Mouse (Mus musculus): ENCODE measurements around the gene Vmn2r106.

Vmn2r106 gene

DNA sequence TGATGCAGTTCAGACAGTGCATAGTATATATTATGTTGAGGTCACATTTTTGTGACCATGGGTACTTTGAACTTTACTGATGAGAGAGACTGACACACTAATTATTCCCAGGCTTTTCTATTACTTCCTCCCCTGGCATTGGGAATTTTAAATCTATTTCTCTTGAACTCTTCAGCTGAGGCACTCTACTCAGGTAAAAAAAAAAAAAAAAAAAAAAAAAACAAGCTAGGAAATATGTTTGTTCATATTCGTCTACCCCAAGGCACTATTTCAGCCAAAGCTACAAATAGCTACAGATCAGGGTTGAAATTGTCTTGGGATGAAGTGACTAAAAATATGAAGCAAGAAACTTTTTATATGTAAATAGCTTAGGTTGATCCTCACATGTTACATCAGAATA lies at the start of gene Vmn2r106:
Gene Vmn2r106, minus strand, starts transcription at position 101 of the 400 bp plus-strand sequence.
- no peak for DNase-seq (ENCODE audit: low read depth)

DNA sequence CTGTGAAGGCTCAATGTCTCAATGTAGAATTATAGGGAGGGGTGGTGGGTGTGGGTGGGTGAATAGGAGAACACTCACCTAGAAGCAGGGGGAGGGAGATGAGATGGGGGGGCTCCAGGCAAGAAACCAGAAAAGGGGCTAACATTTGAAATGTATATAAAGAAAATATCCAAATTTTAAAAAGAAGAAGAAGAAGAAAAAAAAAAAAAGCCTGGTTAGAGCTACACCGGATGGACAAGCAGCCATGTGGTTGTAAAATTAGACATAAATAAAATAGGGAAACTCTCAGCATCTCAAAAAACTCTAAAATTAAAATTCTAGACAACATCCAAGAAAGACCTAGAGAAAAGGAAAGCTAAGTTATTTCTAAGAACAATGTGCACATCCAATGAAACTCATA lies 20.4 kb upstream of the Vmn2r106 start:
- DNase-seq (ENCODE audit: low read depth), result no peak

DNA sequence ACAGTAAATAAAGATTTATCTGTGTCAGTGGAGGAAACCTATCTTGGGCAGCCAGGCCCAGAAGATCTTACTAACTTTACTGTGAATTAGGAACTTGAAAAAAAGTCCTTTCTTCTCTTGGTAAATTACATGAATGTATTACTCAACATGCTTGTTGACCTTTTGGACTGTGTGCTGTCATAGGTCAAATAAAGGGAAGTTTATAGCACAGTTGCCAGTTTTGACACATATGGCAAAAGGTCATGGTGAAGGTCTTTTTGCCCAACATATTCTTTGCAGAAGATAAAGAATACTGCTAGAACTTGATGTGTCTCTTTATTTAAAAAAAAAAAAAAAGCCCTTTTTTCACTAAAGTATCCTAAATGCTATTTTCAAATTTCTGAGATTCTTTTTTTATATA lies 1.6 kb upstream of the Vmn2r106 start:
- peak; percentile 1 for DNase-seq (ENCODE audit: low read depth)

DNA sequence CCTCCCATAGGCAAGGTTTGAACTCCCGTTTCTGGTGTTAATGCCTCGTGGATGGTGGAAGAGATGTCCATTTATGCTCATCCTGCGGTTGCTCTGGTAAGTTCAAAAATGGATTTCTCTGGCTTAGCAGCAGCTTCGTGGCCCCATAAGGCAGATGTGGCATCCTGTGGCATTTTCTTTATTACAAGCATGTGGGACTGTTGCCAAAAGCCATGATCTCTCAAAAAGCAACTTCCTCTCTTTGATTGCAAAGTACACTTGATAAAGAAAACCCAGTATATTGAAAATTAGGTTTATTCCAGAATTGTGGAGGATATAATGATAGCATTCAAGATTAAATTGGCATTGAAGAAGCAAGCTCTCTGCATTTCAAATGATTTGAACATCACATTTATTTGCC lies 29.8 kb downstream of the Vmn2r106 start:
- peak; percentile 60 for DNase-seq (ENCODE audit: low read depth)

DNA sequence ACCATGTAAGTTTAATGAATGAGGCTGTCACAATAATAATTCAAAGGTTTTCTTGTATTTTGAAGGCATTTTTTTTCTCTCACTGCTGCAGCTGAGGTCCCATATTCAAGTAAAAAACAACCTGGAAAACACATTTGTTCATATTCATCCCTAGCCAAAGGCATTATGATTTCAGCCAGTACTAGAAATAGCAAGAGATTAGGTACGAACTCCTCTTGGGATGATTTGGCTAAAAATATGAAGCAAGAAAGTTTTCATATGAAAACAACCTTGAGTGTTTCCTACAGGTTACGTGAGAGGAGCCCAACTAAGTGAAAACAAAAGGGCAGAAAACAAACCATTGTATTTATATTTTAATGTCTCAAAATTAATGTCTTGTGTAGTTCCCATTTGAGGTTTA lies 50.4 kb downstream of the Vmn2r106 start, which contains the start of gene Vmn2r105:
Gene Vmn2r105, minus strand, starts transcription at position 101 of the 400 bp plus-strand sequence.
- no peak for DNase-seq (ENCODE audit: low read depth)
